Mouse (Mus musculus) liver, adult 2 months (tissue): ENCODE measurements at regions not wholly inside any gene's neighbourhood (a gene's known extent, or its start where the extent isn't known, plus 50 kb on each side); places are given as distances from the start of the nearest gene placed in this dataset.

Source experiments
- DNase-seq: peaks from one replicate; pipeline ENCODE4 v3.0.0-alpha.2; 2011; ENCODE audit warnings: low read depth, low spot score; ENCODE audit errors: extremely low read depth
- H3K27ac ChIP-seq: fragments of 200-500 bp; replicated peaks from 2 replicates; pipeline ENCODE4 v1.5.1; 2012; ENCODE audit warnings: low read depth, mild to moderate bottlenecking, control low read depth, inconsistent platforms, low read length; ENCODE audit not compliant: insufficient read depth
- H3K27me3 ChIP-seq: fragments of 200-500 bp; 2 replicates; pipeline ENCODE4 v1.6.1; 2012; ENCODE audit warnings: mild to moderate bottlenecking, moderate library complexity, low read length, inconsistent platforms; ENCODE audit not compliant: control insufficient read depth, insufficient read depth
- H3K36me3 ChIP-seq: fragments of 200-500 bp; 2 replicates; pipeline ENCODE4 v1.6.1; 2012; ENCODE audit warnings: low read length, inconsistent platforms; ENCODE audit not compliant: control insufficient read depth, insufficient read depth
- H3K4me1 ChIP-seq: fragments of 200-500 bp; 2 replicates; pipeline ENCODE4 v1.6.1; 2011; ENCODE audit warnings: low read length; ENCODE audit not compliant: control insufficient read depth, insufficient read depth
- H3K4me3 ChIP-seq: fragments of 200-500 bp; 2 replicates; pipeline ENCODE4 v1.5.1; 2011; ENCODE audit warnings: low read depth, mild to moderate bottlenecking, control low read depth, low read length, moderate library complexity; ENCODE audit not compliant: insufficient read depth
- H3K79me2 ChIP-seq: fragments of 200-500 bp; 2 replicates; pipeline ENCODE4 v1.6.1; 2012; ENCODE audit warnings: inconsistent platforms, mild to moderate bottlenecking, low read length, moderate library complexity; ENCODE audit not compliant: control insufficient read depth, insufficient read depth
- H3K9ac ChIP-seq: fragments of 200-500 bp; 2 replicates; pipeline ENCODE4 v1.6.1; 2012; ENCODE audit warnings: low read depth, mild to moderate bottlenecking, control low read depth, inconsistent platforms, low read length
- CTCF ChIP-seq: fragments of 200-500 bp; IDR thresholded peaks from 2 replicates; pipeline ENCODE4 v1.5.1; 2011; ENCODE audit warnings: low read depth, low read length, control low read depth
- POLR2A ChIP-seq: fragments of 200-500 bp; IDR thresholded peaks from 2 replicates; pipeline ENCODE4 v1.6.1; 2011; ENCODE audit warnings: low read length, control low read depth; ENCODE audit not compliant: insufficient read depth; ENCODE audit errors: extremely low read depth
- WGBS: fragments of 180-500 bp; shearing (Covaris S2); methylation state at CpG from one replicate; pipeline ENCODE4 v1.1.7; 2018; 5-methylcytosine and 5-hydroxymethylcytosine counted together

DNA sequence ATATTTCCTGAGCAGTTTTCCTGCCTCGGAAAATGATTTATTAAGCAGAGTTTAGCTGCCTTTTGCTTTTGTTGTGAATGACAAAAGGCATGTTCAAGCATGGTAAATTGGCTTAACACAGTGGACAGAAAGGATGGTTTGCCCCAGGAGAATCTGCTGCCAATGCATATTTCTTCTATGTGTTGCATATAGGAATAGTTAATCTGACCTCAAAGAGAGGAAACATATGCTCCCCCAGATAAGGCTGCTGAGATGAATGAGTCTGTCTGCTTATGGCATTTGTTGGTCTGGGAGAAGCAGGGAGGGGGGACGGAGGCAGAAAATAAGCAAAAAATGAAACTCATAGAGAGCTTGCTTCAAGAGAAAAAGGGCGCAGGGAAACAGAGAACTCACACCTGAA, 638.9 kb downstream of the Stpg2 start:
- no peak for TF ChIP-seq POLR2A
- TF ChIP-seq CTCF: no peak
- Histone ChIP-seq H3K36me3 (no peaks in the 10 kb centered on the region), H3K4me3 (no peak overlapping the region), H3K9ac (no peak overlapping the region), H3K27ac (no peak overlapping the region), H3K4me1 (no peaks in the 10 kb centered on the region), H3K27me3 (no peaks in the 10 kb centered on the region), H3K79me2 (no peaks in the 10 kb centered on the region)
- WGBS: 62% methylated on average over 3 of the region's 3 CpGs
- DNase-seq: no peak

DNA sequence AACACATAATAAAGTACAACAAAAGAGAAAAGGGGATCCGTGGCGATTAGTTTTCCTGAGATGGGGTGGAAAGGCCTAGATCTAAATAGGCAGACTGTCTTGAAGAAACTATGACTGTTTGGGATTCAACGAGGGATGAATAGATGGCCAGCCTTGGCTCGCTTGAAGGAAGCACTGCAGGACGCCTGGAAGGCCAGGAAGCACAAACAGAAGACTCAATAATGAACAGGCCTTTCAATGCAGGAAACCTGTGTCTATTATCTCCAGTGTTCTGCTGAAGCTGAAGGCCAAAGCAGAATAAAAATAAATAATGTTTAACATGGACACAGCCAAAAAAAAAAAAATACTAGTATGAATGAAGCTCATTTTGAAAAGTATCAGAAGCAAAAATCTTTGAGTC, 642.3 kb downstream of the Stpg2 start:
- Histone ChIP-seq H3K4me1 (no peaks in the 10 kb centered on the region), H3K79me2 (no peaks in the 10 kb centered on the region), H3K27me3 (no peaks in the 10 kb centered on the region), H3K36me3 (no peaks in the 10 kb centered on the region), H3K27ac (no peak overlapping the region), H3K4me3 (no peak overlapping the region), H3K9ac (no peak overlapping the region)
- DNase-seq: no peak
- 60% methylated on average over 5 of the region's 5 CpGs for WGBS
- no peak for TF ChIP-seq CTCF

DNA sequence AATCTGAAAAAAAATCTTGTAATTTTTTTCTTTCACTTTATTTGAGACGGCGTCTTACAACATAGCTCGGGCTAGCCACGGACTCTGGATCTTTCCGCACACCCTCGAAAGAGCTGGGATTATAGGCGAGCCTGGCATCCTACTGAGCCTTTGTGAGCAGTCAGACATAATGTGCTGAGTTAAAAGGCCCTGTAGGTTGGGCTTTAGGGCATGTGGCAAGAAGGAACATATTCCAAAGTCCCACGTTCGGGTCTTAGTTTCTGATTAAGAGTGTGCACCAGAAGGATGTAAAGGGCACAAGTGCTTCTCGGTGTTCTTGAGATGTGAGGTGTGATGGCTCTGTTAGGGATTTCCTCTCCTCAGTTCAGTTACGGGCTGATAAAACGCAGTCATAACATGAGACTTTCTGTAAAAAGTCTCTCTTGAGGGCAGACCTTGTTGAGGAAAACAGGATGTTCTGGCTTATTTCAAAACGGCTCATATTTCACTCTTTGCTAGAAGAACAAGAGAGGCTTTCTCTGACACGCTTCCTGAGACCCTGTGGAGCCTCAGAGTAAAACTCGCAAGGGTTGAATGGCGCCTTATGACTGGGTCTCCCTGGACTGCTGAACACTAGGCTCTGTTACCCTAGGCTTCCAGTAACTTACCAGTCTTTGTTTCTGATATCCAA, 654.6 kb downstream of the Stpg2 start:
- H3K4me3 ChIP-seq: no peak overlapping the region
- H3K9ac ChIP-seq: no peak overlapping the region
- no peaks in the 10 kb centered on the region for H3K27me3 ChIP-seq
- H3K36me3 ChIP-seq: no peaks in the 10 kb centered on the region
- H3K4me1 ChIP-seq: no peaks in the 10 kb centered on the region
- TF ChIP-seq POLR2A: no peak
- no peak overlapping the region for H3K27ac ChIP-seq
- DNase-seq: no peak
- WGBS: 80% methylated on average over 16 of the region's 16 CpGs
- no peaks in the 10 kb centered on the region for H3K79me2 ChIP-seq

DNA sequence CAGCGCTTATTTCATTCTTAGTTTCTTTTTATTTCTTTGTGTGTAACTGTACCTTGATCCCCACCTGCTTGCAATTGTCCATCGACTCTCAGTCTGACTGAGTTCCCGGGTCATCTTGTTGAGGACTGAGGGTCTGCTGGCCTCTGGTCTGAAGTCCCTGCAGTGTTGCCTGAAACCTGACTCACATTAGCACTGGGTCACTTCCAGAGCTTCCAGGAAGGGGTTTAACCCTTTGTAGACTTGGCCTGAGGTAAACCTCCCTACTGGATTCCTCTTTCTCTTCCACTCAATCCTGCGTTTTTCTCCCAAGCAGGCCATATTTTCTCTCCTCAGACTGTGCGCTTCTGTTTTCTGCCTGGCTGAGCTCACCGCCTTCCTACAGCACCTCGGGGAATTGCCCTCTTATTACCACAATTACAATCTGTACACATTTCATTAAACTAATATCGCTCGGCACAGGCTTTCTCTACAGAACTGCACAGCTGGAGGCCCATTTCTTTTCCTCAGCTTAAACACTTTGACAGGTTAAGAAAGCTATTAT, 655.4 kb downstream of the Stpg2 start:
- TF ChIP-seq POLR2A: no peak
- no peak for TF ChIP-seq CTCF
- no peak for DNase-seq
- Histone ChIP-seq H3K27me3 (no peaks in the 10 kb centered on the region), H3K79me2 (no peaks in the 10 kb centered on the region), H3K4me1 (no peaks in the 10 kb centered on the region), H3K27ac (no peak overlapping the region), H3K4me3 (no peak overlapping the region), H3K36me3 (no peaks in the 10 kb centered on the region), H3K9ac (no peak overlapping the region)
- WGBS: 71% methylated on average over 9 of the region's 9 CpGs

DNA sequence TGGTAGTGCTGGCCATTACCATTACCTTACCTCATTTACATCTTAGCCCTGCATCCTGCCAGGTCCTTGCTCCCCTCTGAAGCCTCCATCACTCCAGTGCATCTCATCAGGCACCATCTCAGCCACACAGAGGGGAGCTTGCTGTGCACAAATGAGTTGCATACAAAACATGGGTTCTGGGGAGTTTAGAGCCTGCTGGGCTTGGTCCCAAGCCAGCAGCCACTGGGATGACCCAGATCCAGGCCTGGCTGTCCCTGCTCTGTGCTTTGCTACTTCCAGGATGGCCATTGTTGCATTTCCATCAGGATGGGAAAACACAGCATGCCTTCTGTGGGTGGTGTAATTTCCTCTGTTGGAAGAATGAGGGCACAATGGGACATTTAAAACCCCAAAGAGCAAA, 660.8 kb downstream of the Stpg2 start:
- TF ChIP-seq CTCF (no peak), POLR2A (no peak)
- H3K4me3 ChIP-seq: no peak overlapping the region
- H3K4me1 ChIP-seq: no peaks in the 10 kb centered on the region
- no peak overlapping the region for H3K9ac ChIP-seq
- no peaks in the 10 kb centered on the region for H3K36me3 ChIP-seq
- H3K27ac ChIP-seq: no peak overlapping the region
- H3K79me2 ChIP-seq: no peaks in the 10 kb centered on the region
- no peaks in the 10 kb centered on the region for H3K27me3 ChIP-seq
- no peak for DNase-seq

DNA sequence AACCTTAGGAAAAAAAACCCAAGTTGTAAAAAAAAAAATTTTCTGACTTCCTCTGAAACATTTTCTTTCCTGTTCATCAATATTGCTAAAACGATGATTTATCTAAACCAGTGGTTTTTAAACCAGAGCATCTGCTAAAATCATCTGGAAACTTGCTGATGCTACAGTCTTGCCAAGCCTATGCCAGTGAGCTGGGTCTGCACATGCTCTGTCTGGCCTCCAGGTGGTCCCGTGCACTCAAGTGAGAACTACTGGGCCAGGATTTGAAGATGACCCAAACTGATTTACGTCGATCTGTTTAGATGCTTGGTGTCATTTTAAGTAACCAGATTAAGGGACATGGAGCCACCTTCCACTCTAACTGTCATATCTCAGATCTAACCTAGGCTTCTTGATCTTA, 661.5 kb downstream of the Stpg2 start:
- 81% methylated on average over 4 of the region's 4 CpGs for WGBS
- no peaks in the 10 kb centered on the region for H3K27me3 ChIP-seq
- no peaks in the 10 kb centered on the region for H3K36me3 ChIP-seq
- no peak overlapping the region for H3K27ac ChIP-seq
- no peaks in the 10 kb centered on the region for H3K4me1 ChIP-seq
- H3K79me2 ChIP-seq: no peaks in the 10 kb centered on the region
- no peak for DNase-seq
- no peak overlapping the region for H3K9ac ChIP-seq
- H3K4me3 ChIP-seq: no peak overlapping the region
- no peak for TF ChIP-seq POLR2A
- no peak for TF ChIP-seq CTCF
